Mouse (Mus musculus) thymus, postnatal 0 days (tissue): ENCODE data around the gene Castor1. TPM values are rescaled to one million over a fixed set of nuclear protein-coding genes. Genes with fewer than 3 reads are reported as not detected.

ENCODE experiments used
- DNase-seq: peaks from one replicate; pipeline ENCODE4 v3.0.0-alpha.2; 2015; ENCODE audit warnings: low spot score
- polyA plus RNA-seq: library from polyadenylated mRNA; unstranded; fragments of >200 nt; fragmentation: Nextera tagmentation; extraction: Ambion mirVana; gene quantifications from 2 replicates; pipeline ENCODE4 v1.2.1, GENCODE M21; 2015

The Castor1 gene
- polyA plus RNA-seq, 1 experiment from 2014 or later = 37.9 TPM

DNA sequence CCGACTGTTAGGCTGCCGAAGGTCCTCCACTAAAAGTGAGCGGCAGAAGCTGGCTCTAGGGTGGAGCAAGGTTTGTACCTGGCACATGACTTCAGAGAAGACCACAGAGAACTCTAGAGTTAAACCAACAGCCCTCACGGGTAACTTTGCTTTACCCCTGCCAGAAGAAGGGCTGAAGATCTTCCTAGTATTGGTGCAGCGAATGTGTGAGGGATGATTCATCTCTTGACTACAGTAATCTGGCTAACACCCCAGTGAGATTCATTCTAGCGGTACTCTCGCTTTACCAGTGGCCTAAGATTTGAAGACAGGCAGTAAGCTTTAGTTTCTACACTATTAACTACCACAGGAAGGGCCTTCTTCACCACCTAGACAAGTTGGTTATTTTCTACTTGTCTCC, 12.1 kb upstream of the Castor1 start:
- DNase-seq = no peak

DNA sequence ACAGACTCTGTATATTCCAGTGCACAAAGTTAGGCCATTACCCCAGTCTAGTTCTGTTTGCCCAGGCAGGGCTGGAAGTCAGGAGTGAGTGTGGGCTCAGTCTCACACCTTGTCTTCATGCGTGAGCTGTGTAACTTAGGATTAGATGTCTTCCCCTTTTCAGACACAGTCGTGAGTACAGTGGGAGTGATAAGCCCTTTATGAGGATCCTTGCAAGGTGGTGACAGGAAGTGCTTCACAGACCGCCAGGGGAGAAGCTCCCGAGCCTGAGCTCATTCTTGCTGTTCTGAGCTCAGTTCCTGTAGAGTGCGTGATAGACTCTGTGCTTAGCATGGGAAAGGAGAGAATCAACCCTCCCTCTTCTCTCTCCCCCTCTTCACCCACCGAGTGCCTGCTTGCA, 11.5 kb upstream of the Castor1 start:
- DNase-seq = peak; percentile 73

DNA sequence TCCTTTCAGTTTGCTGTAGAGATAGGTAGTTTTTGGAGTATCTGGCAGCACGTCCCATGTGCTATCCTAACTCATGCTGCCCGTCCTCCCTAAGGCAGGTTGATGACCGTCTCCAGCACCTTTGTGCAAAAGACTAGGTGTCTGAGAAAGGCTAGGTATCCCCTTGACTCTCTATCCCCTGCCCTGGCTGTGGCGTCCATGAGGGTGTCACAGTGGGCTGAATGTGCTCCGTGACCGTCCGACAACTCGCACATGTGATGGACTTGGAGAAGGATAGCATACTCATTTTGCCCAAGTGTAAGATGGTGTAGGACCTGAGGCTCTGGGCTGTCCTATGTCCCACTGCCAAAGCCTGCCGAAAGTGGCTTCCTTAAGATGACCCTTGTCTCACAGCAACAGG, 10.4 kb upstream of the Castor1 start:
- no peak for DNase-seq

DNA sequence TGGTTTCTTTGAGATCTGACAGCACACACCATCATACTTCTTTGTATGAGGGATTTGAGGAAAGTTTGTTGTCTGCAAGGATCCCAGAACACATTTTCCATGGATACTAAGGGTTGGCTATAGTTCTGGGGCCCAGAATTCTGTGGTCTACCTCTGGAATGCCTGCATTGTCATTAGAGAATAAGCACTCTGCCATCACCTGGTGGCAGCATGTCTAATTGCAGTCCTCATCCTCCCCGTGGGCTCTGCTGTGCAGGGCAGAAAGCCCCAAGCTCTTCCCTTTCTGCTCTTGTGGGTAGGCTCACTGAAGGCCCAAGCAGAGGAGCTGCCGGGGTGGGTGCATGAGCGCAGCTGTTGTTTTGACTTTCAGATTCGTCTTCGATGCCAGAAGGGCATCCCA, 8.5 kb upstream of the Castor1 start:
- DNase-seq = peak; percentile 31

DNA sequence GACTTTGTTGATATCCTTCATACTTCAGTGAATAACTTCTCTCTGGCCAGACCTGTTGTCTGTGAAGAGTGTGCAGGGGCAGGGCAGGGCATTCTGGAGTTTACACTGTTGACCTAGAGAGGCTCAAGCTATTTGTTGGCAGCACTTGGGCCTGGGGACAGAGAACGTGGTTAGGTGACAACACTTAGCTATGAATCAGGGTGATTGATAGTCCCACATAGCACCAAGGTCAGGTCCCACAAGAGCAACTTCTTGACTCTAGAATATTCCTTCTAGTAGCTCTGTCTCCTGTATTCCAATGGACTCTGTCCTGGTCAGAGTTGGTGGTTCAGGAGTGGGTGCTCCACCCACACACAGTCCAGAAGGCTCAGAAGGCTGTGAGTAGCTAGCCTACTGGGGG, 7.2 kb upstream of the Castor1 start:
- DNase-seq = no peak

DNA sequence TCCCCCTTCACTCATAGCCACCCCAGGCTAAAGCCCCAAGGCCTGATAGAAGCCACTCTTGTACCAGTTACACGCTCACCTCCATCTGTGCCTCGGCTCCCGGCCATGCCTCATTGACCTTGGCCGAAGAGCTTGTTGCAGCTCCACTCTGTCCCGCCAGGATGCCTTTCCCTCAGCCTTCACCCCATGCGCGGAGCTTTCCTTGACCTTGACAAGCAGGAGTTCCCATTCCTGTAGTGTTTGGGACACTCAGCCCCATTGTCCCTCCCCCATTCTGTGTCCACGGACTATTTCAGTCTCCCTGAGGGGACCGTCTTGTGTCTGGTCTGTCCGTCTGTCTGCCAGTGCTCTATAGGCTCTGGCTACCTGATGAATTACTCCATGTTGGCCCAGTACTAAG, 4.9 kb upstream of the Castor1 start:
- DNase-seq = no peak

DNA sequence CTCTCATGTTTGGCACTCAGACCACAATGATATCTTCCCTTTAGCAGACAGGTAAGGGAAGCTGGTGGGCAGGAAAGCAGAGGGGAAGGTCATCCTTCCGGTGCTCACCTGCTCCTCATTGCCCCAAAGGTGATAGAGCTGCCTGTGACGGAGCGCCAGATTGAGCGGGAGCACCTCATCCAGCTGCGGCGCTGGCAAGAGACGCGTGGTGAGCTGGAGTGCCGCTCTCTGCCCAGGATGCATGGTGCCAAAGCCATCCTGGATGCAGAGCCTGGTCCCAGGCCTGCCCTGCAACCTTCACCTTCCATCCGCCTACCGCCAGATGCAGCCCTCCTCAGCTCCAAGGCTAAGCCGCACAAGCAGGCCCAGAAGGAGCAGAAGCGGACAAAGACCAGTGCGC, 3.5 kb upstream of the Castor1 start:
- no peak for DNase-seq

DNA sequence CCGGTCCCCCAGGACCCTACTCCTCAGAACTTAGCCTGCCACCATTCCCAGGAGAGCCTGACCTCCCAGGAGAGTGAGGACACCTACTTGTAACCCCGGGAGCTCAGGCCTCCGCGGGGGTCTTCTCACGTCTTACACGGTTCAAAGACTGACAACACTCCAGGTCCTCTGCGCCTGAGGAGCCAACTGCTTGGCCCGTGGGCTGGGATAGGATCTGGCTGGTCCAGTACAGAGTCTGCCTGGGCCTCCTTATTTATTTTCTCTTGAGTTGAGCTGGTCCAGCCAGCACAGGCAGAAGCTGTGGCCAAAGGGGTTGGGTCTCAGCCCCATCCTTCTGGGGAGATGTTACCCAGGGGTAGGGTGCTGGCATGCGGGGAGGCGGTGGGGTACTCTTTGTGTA, 3.0 kb upstream of the Castor1 start:
- no peak for DNase-seq

DNA sequence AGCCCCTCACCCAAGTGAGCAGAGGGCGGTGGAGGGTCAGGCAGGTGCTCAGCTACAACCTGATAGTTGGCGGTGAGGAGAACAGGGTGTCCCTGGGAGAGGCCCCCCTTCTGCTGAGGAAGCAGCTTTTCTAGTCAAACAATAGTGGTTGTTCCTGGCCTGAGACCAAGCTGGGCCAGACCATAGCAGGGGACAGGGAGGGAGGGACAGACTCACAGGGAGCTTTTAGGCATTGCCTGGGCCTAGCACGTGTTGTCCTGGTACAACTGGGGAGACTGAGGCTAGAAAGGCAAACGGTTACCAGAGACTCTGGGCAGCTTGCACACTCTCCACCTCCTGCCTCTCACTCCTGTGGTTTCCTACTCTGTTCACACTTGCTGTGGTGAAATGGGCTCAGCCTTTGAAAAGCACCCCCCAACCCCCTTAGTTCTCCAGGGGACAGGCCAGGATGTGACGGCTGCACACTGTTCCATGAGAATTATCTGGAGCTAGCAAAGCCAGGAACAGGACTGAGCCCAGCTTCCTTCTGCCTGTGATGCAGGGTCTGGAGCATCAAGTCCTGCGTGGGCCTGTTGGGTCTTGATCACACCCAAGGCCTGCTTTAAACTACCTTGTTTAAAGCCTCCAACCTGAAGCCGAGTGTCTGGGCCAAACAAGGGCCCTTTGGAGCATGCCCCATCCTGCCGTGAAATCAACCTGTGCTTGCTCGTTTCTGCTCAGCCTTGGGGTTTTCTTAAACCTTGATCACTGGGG, 1.6 kb upstream of the Castor1 start:
- no peak for DNase-seq

DNA sequence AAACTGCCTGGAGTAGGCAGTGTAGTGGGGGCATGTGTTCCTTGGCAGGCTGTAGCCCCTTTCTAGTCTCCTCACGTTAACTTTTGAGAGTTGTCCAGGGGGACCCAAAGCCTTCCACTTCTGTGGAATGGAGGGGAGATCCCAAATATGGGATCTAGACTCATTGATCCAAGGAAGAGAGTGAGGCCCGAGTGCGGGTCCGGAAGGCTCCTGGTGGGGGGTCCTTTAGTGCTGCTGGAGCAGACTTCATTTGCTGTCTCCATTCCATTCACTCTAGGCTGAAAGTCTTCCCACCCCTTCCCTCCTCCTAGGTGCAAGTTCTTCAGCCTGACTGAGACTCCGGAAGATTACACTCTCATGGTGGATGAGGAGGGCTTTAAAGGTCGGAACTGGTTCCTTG, 612 bp downstream of the Castor1 start:
- DNase-seq = no peak

DNA sequence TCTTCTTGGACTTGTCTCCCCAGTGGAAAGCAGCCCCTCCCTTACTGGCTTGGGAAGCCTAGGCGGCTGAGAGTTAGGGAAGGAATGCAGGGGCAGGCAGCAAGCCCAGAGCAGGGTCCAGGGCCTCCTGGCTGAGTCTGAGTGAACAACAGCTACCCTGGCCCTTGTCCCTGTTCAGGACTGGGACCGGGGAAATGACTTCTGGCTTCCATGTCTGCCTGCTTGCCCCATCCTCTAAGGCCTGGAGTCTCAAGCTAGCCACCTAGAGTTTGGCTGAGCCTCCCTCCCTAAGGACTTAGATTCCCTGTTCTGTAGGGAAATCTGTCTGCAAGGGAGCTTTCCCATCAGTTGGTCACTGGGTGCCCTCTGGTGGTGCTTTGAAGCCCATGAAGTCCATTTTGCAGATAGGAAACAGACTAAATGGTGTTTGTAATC, 1.3 kb downstream of the Castor1 start:
- no peak for DNase-seq

DNA sequence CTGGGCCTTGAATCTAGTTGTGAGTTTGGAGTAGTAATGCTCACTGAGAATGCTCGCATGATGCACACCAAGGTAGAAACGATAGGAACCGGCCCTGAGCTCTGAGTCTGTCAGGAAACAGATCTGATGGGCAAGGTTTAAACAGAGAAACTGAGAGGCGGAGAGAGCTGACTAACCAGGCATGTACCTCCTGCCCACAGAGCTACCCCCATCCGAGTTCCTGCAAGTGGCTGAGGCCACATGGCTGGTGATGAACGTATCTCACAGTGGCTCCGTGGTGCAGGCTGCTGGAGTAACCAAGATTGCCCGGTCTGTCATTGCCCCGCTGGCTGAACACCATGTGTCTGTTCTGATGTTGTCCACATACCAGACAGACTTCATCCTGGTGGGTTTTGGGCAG, 1.9 kb downstream of the Castor1 start:
- no peak for DNase-seq

DNA sequence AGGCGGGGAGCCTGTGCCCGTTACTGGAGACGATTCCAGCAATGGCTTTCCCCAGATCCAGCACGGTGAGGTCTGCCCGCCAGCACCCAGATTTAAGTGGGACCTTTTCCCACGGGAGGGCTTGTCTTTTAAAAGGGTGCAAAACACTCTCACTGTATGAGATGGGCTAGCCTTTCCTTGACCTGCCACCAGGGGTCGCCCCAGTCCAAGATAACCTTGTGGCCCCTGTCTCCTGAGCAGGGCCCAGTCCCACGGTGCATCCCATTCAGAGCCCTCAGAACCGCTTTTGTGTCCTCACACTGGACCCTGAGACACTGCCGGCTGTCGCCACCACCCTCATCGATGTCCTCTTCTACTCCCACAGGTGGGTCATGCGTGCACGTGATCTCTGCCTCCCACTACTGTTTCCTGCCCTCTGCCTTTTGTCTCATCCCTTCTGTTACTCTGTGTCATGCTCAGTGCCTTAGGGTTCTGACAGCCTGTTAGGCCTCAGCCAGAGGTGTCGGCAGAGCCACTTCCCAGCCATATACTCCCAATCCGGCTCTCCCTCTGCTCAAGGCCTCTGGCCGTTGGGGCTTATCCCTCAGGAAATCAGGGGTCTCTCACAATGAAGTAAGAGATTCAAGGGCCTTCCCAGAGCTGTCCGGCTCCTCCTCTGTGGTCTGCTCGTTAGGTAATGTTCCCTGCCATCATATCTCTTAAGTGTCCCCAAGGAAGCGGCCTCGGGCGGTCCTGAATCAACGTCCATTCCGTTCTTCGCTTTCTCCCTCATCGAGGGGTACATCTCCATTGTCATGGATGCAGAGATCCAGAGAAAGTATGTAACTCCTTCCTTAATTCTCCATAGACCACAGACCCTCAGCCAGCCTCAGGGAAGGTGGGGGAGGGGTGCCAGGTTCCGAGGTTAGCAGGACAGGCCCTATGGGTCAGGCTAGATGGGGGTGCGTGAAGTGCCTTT, 2.7 kb downstream of the Castor1 start:
- DNase-seq = peak; percentile 76

DNA sequence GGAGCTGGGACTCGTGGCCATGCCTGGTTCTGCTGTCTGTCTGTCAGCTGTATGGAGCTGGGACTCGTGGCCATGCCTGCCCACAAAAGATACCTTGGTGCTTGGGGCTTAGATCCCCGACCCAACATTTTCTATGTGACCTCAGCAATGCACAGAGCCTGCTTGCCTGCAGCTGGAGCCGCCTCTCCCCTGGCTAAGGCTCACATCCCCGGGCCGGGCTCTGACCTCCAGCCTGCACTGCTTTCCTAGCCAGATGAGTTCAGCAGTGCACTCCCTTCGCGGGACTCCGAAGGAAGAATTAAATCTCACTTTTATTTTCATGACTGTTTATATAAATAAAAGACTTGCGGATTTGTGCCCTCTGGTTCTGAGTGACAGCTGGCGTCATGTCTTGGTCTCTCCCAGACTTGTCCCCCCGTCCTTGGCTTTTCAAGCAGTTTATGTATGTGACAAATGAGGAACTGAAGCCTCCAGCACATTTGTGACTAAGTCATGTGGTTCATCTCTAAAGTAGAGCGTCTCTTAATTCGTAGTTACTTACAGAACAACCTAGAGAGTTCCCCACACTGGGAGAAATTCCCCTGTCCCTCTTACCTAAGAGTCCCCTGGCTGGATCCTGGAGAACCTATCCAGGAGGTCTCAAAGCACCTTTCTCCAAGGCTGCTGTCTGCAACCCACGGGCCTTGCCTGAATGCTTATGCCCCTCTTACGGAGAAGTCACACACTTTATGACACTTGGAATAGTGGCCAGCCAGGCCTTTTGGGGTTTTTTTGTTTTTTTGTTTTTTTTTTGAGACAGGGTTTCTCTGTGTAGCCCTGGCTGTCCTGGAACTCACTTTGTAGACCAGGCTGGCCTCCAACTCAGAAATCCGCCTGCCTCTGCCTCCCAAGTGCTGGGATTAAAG, 4.3 kb downstream of the Castor1 start:
- no peak for DNase-seq

DNA sequence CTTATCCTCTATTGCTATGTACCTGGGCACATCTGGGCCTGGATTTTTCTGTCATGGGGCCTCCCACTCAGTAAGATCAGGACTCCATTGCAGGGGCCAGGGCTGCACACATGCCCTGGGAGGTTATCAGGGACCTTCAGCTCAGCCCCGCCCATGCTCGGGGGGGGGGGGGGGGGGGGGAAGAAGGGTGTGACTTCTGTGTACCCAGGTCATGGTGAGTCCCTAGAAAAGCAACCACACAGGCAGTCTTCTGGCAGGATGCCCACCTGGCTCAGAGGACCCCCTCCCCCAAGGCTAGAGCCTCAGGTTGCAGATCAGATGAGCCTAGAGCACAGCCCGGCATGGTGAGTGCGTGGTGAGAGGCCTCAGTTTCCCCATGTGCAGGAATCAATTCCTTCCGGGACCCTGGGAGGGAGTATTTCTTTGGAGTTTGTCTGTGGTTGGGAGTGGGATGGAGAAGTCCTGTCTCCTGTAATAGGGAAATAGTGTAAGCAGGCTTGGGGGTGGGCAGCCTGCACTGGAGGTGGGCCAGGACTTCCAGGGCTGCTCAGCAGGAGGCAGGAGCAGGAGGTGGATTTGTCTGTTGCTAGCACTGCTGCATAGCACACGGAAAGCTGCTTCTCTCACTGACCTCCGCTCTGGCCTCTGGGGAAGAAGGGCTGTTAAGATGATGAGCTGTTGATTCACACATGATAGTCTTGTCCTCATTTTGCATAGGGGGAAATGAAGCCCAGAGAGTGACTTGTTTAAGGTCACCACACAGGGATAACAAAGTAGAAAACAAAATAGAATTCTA, 5.6 kb downstream of the Castor1 start:
- DNase-seq = no peak

DNA sequence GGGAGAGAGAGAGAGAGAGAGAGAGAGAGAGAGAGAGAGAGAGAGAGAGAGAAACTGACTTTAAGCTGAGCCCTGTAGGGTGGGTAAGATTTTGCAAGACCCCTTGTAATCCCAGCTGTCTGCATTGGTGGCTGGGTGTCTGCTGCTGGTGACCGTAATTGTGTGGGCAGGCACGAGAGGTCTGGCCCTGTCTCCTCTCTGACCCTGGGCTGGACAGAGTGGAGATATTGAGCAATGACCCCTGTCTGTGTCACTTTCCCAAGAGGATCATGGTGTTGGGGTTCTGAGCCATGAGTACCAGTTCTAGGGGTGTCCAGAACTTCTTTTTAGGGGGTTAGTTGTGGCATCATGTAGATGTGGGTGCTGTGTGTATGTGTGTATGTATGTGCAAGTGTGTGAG, 6.2 kb downstream of the Castor1 start:
- DNase-seq = no peak

DNA sequence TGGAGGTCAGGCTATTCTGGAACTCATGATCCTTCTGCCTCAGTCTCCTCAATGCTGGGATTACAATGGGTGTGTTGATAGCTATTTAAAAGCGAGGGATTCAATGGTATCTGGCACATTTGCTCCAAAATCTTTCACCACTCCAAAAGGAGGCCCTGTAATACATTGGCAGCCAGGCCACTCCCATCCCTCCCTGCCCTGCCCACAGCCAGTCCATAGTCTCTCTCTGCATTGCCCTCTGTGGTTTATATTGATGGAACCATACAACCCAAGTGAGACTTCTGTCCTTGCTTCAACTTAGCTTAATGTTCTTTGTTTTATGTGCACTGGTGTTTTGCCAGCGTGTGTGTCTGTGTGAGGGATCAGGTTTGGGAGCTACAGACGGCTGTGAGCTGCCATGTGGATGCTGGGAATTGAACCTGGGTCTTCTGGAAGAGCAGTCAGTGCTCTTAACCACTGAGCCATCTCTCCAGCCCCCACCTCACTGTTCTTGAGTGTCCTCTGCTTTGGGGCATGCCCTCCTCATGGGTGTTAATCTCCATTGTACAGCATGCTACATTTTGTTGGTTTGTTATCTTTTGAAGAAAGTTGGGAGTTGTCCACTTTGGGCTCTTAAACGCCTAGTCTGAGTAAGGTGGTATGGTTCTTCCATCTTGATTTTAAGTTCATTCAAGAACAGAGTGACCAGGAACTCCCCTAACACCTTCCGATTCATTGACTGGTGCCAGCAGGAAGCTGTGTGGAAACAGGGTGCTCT, 8.7 kb downstream of the Castor1 start:
- DNase-seq = no peak

DNA sequence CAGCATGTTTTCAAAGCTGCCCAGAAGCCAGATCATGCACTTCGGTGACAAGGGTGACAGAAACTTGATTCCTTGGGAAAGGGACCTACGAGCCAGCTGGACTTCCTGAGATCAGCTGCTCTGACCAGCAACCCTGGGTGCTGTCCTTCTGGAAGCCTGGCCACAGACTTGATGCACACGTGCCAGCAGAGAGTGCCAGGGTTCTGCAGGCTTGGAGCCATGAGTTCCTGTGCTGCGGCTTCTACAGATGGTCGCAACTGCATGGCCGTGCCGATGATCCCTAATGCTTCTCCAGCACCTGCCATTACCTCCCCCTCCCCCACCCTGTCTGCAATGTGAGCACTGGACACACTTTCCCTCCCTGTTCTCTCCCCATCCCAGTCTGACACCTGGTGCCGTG, 10.4 kb downstream of the Castor1 start:
- no peak for DNase-seq

DNA sequence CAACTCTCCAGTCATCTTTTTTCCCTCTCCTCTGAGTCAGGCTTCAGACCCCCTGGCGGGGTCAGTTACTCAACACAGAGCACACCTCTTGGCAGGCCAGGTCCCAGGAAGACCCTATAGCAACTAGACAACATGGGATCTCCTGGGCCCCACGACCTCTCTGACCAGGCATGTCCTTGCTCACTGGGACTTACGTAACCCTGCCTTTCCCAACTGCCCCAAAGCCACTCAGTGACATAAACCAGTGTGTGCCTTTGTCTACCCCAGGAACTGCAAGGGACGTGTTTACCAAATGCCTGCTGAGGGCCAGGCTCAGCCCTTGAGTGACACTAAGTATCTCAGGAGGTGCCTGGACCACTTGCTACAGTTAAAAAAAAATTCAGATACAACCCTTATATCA, 11.8 kb downstream of the Castor1 start:
- DNase-seq = no peak

DNA sequence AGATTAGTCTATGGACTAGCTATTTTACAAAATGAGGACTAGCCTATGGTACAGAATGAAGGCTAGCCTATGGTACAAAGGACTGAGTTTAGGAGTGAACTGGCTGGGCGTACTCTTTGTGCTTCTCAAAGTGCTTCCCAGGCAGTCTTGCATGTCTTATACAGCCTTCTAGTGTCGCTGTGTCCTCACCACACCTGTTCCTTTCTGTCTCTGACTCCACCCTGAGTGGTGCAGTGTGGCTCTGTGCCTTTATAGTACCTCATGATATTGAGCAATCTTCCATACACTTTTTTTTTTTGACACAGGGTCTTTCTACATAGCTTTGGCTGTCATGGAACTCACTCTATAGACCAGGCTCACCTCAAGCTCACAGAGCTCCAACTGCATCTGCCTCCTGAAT, 13.4 kb downstream of the Castor1 start:
- DNase-seq = no peak
